Mouse (Mus musculus) c-Kit-positive CD71-negative TER-119-negative erythroid progenitor cells, embryonic 14.5 days (primary cell): ENCODE data around the gene Espn.

Experiments
- DNase-seq: peaks from one replicate; pipeline ENCODE4 v3.0.0-alpha.2; 2013; ENCODE audit warnings: low read depth

Espn gene

GRCm38 (mm10) chr4:152151966-152152544, at the start of gene Espn:
Gene Espn, minus strand, starts transcription at chr4:152152371.
- DNase-seq = no peak

GRCm38 (mm10) chr4:152201492-152201891, 49.3 kb upstream of the Espn start:
- no peak for DNase-seq

GRCm38 (mm10) chr4:152199617-152200016, 47.4 kb upstream of the Espn start:
- DNase-seq = no peak

GRCm38 (mm10) chr4:152197545-152197944, 45.4 kb upstream of the Espn start:
- no peak for DNase-seq

- no peak for DNase-seq
These were observed 44.1 kb upstream of the Espn start for GRCm38 (mm10) chr4:152196276-152196675.

- DNase-seq = no peak
These were observed 42.5 kb upstream of the Espn start for GRCm38 (mm10) chr4:152194476-152195175.

- DNase-seq = no peak
These were observed 40.4 kb upstream of the Espn start for GRCm38 (mm10) chr4:152192569-152192968.

GRCm38 (mm10) chr4:152190701-152191100, 38.5 kb upstream of the Espn start:
- DNase-seq = no peak

GRCm38 (mm10) chr4:152190096-152190653, 38.0 kb upstream of the Espn start:
- no peak for DNase-seq

- DNase-seq = no peak
These were observed 37.5 kb upstream of the Espn start for GRCm38 (mm10) chr4:152189691-152190090.

- no peak for DNase-seq
These were observed 36.9 kb upstream of the Espn start for GRCm38 (mm10) chr4:152189071-152189470.

- no peak for DNase-seq
These were observed 36.5 kb upstream of the Espn start for GRCm38 (mm10) chr4:152188651-152189050.

- no peak for DNase-seq
These were observed 35.0 kb upstream of the Espn start for GRCm38 (mm10) chr4:152187142-152187541.

- no peak for DNase-seq
These were observed 34.3 kb upstream of the Espn start for GRCm38 (mm10) chr4:152186205-152187082.

GRCm38 (mm10) chr4:152185510-152186204, 33.5 kb upstream of the Espn start:
- DNase-seq = no peak

- DNase-seq = no peak
These were observed 33.0 kb upstream of the Espn start for GRCm38 (mm10) chr4:152185137-152185509.

GRCm38 (mm10) chr4:152184353-152185035, 32.3 kb upstream of the Espn start:
- DNase-seq = no peak

- no peak for DNase-seq
These were observed 30.0 kb upstream of the Espn start for GRCm38 (mm10) chr4:152182205-152182604.

- DNase-seq = no peak
These were observed 27.9 kb upstream of the Espn start for GRCm38 (mm10) chr4:152179946-152180660.

GRCm38 (mm10) chr4:152178916-152179705, 26.9 kb upstream of the Espn start:
- DNase-seq = no peak
